Mouse (Mus musculus) stomach, embryonic 16.5 days (tissue): ENCODE measurements at regions not wholly inside any gene's neighbourhood (a gene's known extent, or its start where the extent isn't known, plus 50 kb on each side); places are given as distances from the start of the nearest gene placed in this dataset.
"Not testable (repeated sequence)": the region's sequence is repeated elsewhere in the genome, so short reads cannot be mapped to it uniquely, and the experiment has no call there.

Experiments used
- ATAC-seq: fragments of 200-750 bp; cut with Nextera tagmentation; 2 replicates; pipeline ENCODE4 v1.8.0; 2017; ENCODE audit warnings: moderate number of reproducible peaks, moderate TSS enrichment; ENCODE audit not compliant: insufficient read depth, low FRiP score
- H3K27ac ChIP-seq: fragments of 300-500 bp; sonication (generic); 2 replicates; pipeline ENCODE4 v1.5.1; 2014; ENCODE audit warnings: low read length
- H3K27me3 ChIP-seq: fragments of 300-500 bp; sonication (generic); 2 replicates; pipeline ENCODE4 v1.6.1; 2014; ENCODE audit warnings: low read length, control low read depth, mixed read lengths; ENCODE audit not compliant: control insufficient read depth, insufficient read depth
- H3K36me3 ChIP-seq: fragments of 300-500 bp; sonication (generic); 2 replicates; pipeline ENCODE4 v1.6.1; 2014; ENCODE audit warnings: low read length; ENCODE audit not compliant: control insufficient read depth, insufficient read depth
- H3K4me1 ChIP-seq: fragments of 300-500 bp; sonication (generic); 2 replicates; pipeline ENCODE4 v1.6.1; 2014; ENCODE audit warnings: low read length, control low read depth, mixed read lengths; ENCODE audit not compliant: control insufficient read depth, insufficient read depth
- H3K4me2 ChIP-seq: fragments of 300-500 bp; sonication (generic); 2 replicates; pipeline ENCODE4 v1.6.1; 2014; ENCODE audit warnings: low read depth, low read length, mixed read lengths
- H3K4me3 ChIP-seq: fragments of 300-500 bp; sonication (generic); replicated peaks from 2 replicates; pipeline ENCODE4 v1.5.1; 2014; ENCODE audit warnings: mild to moderate bottlenecking, low read length
- H3K9ac ChIP-seq: fragments of 300-500 bp; sonication (generic); 2 replicates; pipeline ENCODE4 v1.6.1; 2014; ENCODE audit warnings: low read length
- H3K9me3 ChIP-seq: fragments of 300-500 bp; sonication (generic); replicated peaks from 2 replicates; pipeline ENCODE4 v1.6.1; 2016; ENCODE audit warnings: low read length, control low read depth; ENCODE audit not compliant: control insufficient read depth
- WGBS: fragments of 180-500 bp; shearing (Covaris S2); extraction: QIAGEN DNeasy Blood & Tissue Kit; methylation state at CpG from one replicate; pipeline ENCODE4 v1.1.7; 2014; 5-methylcytosine and 5-hydroxymethylcytosine counted together

DNA sequence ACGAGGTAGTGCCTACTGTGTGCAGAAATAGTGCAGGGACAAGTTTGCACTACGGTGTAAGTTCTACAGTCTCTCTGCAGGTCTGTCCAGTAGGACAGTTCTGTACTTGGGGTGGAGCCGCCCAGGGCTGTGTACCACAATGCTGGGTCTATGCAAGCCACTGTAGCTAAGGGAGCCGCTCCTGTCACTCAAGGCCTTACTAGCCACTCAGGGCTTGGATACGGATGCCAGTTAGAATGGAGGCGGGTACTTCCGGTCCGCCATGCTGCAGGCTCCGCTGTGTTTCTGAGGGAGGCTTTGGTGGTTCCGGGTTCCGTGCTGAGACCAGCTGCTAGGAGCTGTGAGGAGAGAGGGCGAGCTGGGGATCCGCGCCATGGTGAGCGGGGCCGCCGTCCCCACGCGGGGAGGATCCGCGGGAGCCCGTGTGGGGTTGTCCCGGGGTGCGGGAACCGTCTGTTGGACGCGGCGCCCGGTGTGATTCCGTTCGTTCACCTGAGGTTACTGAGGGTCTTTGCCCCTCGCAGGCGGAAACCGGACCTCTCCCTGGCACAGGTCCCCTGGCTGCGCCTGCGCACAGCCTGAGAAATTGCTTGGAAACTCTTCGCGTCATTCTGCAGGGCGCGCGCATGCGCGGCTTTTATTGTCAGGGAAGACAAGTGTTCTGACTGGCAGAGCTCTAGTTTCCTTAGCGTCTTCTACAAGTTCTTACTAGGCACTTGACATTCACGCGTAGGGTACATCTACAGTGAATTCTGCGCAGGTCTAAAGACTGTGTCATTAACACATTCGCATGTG lies 51.0 kb upstream of the Zfp873 start:
- H3K9ac ChIP-seq, H3K9me3 ChIP-seq, H3K27ac ChIP-seq, H3K36me3 ChIP-seq, H3K27me3 ChIP-seq, H3K4me1 ChIP-seq: not testable (repeated sequence)
- ATAC-seq: peak; percentile 100
- H3K4me2 ChIP-seq: peak overlapping the region; percentile 47
- 3% methylated on average over 12 of the region's 48 CpGs for WGBS
- peak overlapping the region; percentile 41 for H3K4me3 ChIP-seq
